Mouse (Mus musculus): Measurements from ENCODE around the gene Trim10. TPM values are rescaled to one million over a fixed set of nuclear protein-coding genes. Genes with fewer than 3 reads are reported as not detected.
A peak's percentile ranks its signal among the peaks of the same experiment; 100 is the strongest.
"Not testable (repeated sequence)": the region's sequence is repeated elsewhere in the genome, so short reads cannot be mapped to it uniquely, and the experiment has no call there.

Gene Trim10
- polyA plus RNA-seq, 1 experiment from 2014 or later = 6.7 TPM

DNA sequence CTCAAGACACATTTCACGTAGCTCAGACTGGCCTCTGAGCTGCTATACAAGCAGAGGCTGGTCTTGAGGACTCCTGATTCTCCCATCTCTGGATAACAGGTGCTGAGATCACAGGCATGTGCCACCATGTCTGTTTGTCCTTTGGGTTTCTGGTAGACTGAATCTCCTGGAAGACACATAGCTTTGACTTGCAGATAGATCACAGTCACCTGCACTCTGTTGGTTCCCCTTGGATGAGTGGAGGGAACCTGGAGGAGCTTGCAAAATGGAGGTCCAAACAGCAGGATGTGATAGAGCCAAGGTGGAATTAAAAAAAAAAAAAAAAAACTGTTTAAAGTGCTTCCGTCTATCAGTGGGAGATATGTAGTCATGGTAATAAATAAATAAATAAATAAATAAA is 538 bp upstream of the Trim10 start:
- Histone ChIP-seq H3K27ac (no peak overlapping the region; the same call in 1 of the 2 replicates), H3K4me1 (replicated peaks) (peaks cover 9% of the 10 kb centered on the region), H3K27me3 (ENCODE audit: insufficient read depth, poor library complexity, severe bottlenecking) (peaks cover 22% of the 10 kb centered on the region), H3K36me3 (no peaks in the 10 kb centered on the region), H3K4me3 (no peak overlapping the region), H3K9me3 (no peaks in the 10 kb centered on the region)
- 80% methylated on average over 2 of the region's 2 CpGs for WGBS
- no peak for DNase-seq (ENCODE audit: low spot score)

DNA sequence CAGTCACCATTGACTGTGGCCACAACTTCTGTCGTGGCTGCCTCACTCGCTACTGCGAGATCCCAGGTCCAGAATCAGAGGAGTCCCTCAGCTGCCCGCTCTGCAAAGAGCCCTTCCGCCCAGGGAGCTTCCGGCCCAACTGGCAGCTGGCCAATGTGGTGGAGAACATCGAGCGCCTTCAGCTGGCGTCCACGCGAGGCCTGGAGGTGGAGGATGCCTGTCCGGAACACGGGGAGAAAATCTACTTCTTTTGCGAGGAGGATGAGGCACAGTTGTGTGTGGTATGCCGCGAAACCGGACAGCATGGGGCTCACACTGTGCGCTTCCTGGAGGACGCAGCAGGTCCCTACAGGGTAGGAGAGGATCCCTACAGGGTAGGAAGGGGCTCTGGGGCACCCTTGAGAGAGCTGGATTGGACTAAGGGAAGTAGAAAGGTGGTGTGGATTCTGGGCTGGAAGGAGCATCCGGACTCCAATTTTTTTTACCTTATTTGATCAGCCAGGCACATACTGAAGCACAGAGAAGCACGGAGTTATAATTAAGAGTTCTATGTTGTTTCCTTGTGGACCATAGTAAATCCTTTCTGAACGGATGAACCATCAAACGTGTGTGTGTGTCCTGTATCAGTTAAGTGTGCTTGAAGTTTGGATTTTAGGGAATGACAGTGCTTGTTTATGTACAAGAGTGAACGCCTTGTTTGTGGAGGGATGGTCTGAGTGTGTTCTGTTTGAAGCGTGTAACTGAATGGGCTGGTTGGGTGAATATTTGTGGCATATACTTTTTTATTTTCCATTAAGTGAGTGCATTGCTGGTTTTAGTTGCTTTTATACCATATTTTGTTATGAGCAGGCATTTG is 809 bp downstream of the Trim10 start:
- no peak for DNase-seq (ENCODE audit: low spot score)
- no peaks in the 10 kb centered on the region for H3K36me3 ChIP-seq
- 83% methylated on average over 25 of the region's 25 CpGs for WGBS
- H3K27me3 ChIP-seq (ENCODE audit: insufficient read depth, poor library complexity, severe bottlenecking) = peaks cover 22% of the 10 kb centered on the region
- peaks cover 9% of the 10 kb centered on the region for H3K4me1 ChIP-seq (replicated peaks)
- 0 out of 2 replicates have a peak overlapping the region, but pooled peaks have one; percentile 25 for H3K27ac ChIP-seq
- no peak overlapping the region for H3K4me3 ChIP-seq
- no peaks in the 10 kb centered on the region for H3K9me3 ChIP-seq

DNA sequence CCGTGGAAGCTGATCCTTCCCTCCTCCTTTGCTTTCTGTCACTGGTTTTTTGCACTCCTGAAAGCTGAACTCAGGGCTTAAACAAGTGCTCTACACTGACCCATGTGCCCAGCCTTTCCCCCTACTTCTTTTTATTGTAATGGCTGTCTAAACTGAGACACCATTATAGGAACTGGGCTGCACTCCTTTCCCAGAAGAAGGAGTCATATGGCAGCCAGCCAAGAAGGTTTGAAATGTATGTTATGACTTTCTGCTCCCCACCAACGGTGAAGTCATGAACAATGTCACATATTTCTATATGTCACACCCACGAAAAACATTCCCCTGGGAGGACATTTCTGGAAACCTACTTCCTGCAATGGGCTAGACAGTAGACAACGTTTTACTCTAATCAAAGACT is 5.3 kb downstream of the Trim10 start:
- no peaks in the 10 kb centered on the region for H3K9me3 ChIP-seq
- DNase-seq (ENCODE audit: low spot score) = no peak
- no peak overlapping the region for H3K27ac ChIP-seq
- WGBS = 72% methylated on average over 4 of the region's 4 CpGs
- H3K27me3 ChIP-seq (ENCODE audit: insufficient read depth, poor library complexity, severe bottlenecking) = no peaks in the 10 kb centered on the region
- no peak overlapping the region for H3K4me3 ChIP-seq
- no peaks in the 10 kb centered on the region for H3K4me1 ChIP-seq (replicated peaks)
- no peaks in the 10 kb centered on the region for H3K36me3 ChIP-seq

DNA sequence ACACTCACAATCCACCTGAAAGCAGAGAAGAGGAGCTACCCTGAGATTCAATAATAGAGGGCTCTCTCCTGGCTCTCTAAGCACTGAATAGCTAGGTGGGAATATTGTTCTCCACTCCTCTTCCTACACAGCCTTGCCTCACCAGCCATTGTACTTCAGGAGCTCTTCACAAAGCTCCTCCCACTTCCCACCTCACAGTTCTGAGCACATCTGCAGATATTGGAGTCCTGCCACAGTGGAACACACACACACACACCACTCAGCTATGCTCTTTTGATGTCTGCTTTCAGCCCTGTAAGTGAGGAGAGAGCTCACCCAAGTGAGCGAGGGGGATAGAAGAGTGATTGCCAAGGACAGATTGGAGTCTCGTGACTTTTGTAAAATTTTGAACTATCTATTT is 14.0 kb downstream of the Trim10 start:
- Histone ChIP-seq H3K36me3 (no peaks in the 10 kb centered on the region), H3K27me3 (ENCODE audit: insufficient read depth, poor library complexity, severe bottlenecking) (no peaks in the 10 kb centered on the region), H3K27ac (no peak overlapping the region), H3K9me3 (no peaks in the 10 kb centered on the region), H3K4me3 (no peak overlapping the region), H3K4me1 (replicated peaks) (no peaks in the 10 kb centered on the region)
- DNase-seq (ENCODE audit: low spot score) = no peak
- 86% methylated on average over 2 of the region's 2 CpGs for WGBS

DNA sequence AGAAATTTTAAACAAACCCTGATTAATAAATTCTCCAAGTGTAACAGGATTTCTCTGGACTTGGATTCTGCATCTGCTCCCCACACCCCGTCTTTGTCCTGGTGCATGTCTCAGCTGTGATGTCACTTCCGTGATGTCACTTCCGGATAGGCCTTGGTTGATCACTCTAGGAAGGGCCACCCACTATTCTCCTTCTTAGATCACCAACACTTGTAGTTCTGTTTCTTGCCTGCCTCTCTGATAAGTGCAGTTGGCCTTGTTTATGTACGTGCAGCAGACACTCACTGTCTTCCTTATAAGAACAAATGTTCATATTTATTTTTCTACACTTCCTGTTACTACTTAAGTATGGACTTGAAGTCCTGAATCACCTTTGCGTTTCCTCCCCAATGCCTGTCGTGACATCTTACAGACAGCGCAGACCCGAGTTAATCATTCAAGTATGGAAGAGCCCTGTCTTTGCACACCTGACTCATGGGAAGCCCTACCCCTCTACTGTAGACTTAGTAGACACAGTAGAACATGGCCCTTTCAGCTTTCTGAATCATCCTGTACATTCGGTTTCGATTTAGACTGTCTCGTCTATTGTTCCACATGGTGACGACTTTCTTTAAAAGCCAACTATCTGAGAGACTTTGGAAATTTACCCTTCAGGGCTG is 15.9 kb downstream of the Trim10 start:
- H3K27me3 ChIP-seq (ENCODE audit: insufficient read depth, poor library complexity, severe bottlenecking) = no peaks in the 10 kb centered on the region
- no peak overlapping the region for H3K4me3 ChIP-seq
- H3K36me3 ChIP-seq = no peaks in the 10 kb centered on the region
- H3K4me1 ChIP-seq (replicated peaks) = no peaks in the 10 kb centered on the region
- no peak overlapping the region for H3K27ac ChIP-seq
- H3K9me3 ChIP-seq = no peaks in the 10 kb centered on the region
- no peak for DNase-seq (ENCODE audit: low spot score)
- 95% methylated on average over 12 of the region's 12 CpGs for WGBS

DNA sequence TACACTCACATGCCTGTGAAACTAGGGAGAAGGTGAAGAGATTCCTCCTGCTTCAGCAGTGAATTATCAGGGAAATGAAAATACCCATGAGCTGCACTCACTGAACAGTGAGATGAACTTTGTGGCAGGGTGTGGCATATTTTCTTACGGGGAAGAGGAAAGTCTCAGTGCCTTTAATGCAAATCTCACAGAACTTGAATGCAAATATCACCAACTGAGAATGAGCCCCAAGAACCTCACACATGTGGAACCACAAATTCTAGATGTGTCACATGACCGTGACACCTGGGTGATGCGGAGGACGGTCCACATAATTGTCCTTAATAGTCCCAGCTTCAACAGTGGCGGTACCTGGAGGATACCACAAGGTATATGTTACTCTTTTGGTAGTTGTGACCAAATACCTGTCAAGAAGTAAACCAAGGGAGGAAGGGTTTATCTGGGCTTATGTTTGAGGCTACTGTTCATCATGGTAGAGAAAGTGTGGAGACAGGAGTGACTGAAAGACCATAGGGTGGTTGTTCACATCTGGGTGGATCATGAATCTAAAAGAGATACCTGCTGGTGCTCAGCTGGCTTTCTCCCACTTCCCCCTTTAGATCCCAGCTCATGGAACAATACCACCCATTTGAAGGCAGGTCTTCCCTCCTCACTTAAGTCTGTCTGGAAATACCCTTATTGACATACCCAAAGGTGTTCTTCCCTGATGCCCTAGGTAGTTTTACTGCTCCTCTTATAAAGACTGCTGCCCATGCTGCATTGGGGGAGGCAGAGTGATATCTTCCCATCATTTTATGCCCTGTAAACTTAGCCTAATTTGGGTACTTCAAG is 20.9 kb downstream of the Trim10 start, which contains the start of gene Trim40:
Gene Trim40, minus strand, starts transcription at position 51 of the 831 bp plus-strand sequence.
- 86% methylated on average over 5 of the region's 5 CpGs for whole genome bisulfite sequencing
- Histone ChIP-seq H3K4me3 (no peak within 1 kb of the TSS), H3K27me3 (ENCODE audit: insufficient read depth, poor library complexity, severe bottlenecking) (no peaks in the 10 kb centered on the region), H3K9me3 (no peaks in the 10 kb centered on the region), H3K4me1 (replicated peaks) (no peaks in the 10 kb centered on the region), H3K27ac (no peak within 1 kb of the TSS), H3K36me3 (no peaks in the 10 kb centered on the region)
- DNase-seq (ENCODE audit: low spot score) = no peak

DNA sequence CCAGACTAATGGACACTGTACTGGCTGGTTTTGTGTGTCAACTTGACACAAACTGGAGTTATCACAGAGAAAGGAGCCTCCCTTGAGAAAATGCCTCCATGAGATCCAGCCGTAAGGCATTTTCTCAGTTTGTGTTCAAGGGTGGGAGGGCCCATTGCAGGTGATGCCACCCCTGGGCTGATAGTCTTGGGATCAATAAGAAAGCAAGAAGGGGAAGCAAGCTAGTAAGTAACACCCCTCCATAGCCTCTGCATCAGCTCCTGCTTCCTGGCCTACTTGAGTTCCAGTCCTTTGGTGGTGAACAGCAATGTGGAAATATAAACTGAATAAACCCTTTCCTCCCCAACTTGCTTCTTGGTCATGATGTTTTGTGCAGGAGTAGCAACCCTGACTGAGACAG is 22.1 kb downstream of the Trim10 start:
- H3K36me3 ChIP-seq; H3K9me3 ChIP-seq; H3K27ac ChIP-seq; H3K4me1 ChIP-seq (replicated peaks); DNase-seq (ENCODE audit: low spot score); H3K27me3 ChIP-seq (ENCODE audit: insufficient read depth, poor library complexity, severe bottlenecking); H3K4me3 ChIP-seq: not testable (repeated sequence)
- 100% methylated on average over 1 of the region's 1 CpGs for WGBS

DNA sequence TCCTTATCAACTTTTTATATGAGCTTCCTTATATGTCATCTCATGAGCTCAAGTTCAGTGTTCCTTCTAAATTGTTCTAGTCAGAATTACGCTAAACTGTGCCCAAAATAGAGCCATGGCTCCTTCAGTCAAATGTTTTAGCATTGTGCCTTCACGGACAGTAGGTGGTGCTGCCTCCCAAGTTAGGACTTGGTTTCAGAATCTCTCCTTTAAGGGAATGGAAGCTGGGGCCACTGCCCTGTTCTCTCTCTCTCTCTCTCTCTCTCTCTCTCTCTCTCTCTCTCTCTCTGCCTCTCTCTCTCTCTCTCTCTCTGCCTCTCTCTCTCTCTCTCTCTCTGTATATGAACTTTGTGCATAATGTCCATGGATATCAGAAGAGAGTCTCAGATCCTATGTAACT is 23.0 kb downstream of the Trim10 start:
- Histone ChIP-seq H3K4me1 (replicated peaks) (no peaks in the 10 kb centered on the region), H3K4me3 (no peak overlapping the region), H3K9me3 (no peaks in the 10 kb centered on the region), H3K27me3 (ENCODE audit: insufficient read depth, poor library complexity, severe bottlenecking) (no peaks in the 10 kb centered on the region), H3K36me3 (no peaks in the 10 kb centered on the region), H3K27ac (no peak overlapping the region)
- peak; percentile 34 for DNase-seq (ENCODE audit: low spot score)
- WGBS = 19% methylated on average over 2 of the region's 2 CpGs

DNA sequence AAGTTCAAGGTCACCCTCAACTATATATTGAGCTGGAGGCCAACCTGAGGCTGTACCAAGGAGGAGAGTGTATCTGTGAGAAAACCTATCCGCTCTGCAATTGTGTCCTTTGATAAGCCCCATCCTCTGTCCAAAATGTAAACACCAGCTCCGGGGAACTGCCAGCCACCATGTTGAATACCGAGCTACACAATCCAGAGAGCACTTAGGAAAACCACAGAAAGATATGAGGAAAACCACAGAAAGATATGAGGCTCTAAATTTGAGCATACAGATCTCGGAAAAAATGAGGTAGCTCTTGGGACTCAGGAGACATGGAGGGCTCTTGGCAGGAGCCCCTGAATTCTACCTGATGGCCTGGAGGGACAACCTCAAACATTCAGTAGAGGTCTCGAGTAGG is 24.0 kb downstream of the Trim10 start:
- no peaks in the 10 kb centered on the region for H3K9me3 ChIP-seq
- 80% methylated on average over 5 of the region's 5 CpGs for WGBS
- no peak for DNase-seq (ENCODE audit: low spot score)

DNA sequence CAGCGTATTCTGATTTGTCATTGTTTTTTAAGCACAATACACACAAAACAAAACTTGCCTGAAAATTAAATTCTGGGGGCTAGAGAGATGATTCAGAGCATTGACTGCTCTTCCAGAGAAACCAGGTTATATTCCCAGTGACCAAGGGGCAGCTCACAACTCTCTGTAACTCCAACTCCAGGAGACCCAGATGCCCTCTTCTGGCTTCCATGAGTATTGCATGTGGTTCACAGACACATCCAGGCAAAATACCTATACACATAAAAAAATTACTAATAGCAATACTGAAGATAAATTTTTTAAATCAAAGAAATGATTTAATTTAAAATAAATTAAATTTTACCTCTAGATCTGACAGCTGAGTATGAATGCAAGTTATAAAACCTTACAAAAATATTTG is 27.2 kb downstream of the Trim10 start:
- no peaks in the 10 kb centered on the region for H3K36me3 ChIP-seq
- no peak overlapping the region for H3K4me3 ChIP-seq
- no peak overlapping the region for H3K27ac ChIP-seq
- 83% methylated on average over 1 of the region's 1 CpGs for WGBS
- no peaks in the 10 kb centered on the region for H3K9me3 ChIP-seq
- no peaks in the 10 kb centered on the region for H3K4me1 ChIP-seq (replicated peaks)
- no peaks in the 10 kb centered on the region for H3K27me3 ChIP-seq (ENCODE audit: insufficient read depth, poor library complexity, severe bottlenecking)
- DNase-seq (ENCODE audit: low spot score) = peak; percentile 39

More for the DNA sequence above, 24.0 kb downstream of the Trim10 start:
- H3K4me3 ChIP-seq = no peak overlapping the region
- no peaks in the 10 kb centered on the region for H3K36me3 ChIP-seq
- H3K4me1 ChIP-seq (replicated peaks) = no peaks in the 10 kb centered on the region
- H3K27ac ChIP-seq = no peak overlapping the region
- H3K27me3 ChIP-seq (ENCODE audit: insufficient read depth, poor library complexity, severe bottlenecking) = no peaks in the 10 kb centered on the region

DNA sequence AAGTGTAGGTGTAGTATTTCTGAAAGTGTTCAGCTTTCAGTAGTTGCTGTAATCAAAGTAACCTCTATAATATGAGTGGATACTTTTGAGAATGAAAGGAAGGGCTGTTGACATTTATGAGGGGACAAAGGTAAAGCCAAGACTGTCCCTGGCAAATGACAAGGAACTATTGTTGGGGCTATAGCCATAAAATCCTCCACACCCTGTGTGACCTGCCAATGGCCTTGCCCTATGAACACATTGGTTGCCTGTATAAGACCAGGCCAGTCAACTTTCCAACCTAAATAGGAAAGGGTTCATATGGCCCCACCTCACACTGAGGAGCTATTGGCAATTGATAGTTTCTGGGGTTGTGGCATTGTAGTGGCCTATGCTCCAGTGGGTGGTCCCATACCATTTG is 27.7 kb downstream of the Trim10 start:
- no peak overlapping the region for H3K27ac ChIP-seq
- no peaks in the 10 kb centered on the region for H3K9me3 ChIP-seq
- no peak for DNase-seq (ENCODE audit: low spot score)
- no peaks in the 10 kb centered on the region for H3K4me1 ChIP-seq (replicated peaks)
- H3K4me3 ChIP-seq = no peak overlapping the region
- H3K36me3 ChIP-seq = no peaks in the 10 kb centered on the region
- H3K27me3 ChIP-seq (ENCODE audit: insufficient read depth, poor library complexity, severe bottlenecking) = no peaks in the 10 kb centered on the region

DNA sequence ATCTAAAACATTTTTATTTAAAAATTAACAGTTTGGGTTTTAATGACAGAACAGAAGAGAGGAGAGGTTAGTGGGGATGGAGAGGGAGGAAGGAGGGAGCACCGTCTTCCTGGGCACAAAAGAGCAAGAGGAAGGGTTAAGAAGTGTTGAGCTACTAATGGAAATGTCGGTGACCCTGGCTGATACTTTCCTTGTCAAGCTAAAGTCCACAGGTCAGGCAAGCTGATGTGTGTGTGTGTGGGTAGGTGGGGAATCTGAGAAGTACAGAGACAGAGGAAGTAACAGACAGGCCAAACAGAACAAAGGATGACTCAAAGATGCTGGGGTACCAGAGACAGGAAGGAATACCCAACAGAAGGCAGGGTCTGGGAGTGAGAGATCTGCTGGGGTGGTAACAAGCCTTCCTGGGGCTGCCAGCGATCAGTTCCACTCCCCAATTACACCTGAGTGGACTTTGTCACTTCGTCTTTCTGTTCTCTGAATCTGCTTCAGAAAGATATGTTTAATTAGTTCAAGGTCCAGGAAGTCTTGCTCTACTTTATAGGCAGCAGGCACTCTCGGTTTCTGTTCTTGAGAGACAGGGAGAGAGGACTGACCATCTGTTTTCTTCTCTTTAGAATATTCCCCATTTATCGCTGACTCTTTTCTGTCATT is 28.3 kb downstream of the Trim10 start, which contains the start of gene Trim31:
Gene Trim31, plus strand, starts transcription at position 567 of the 654 bp plus-strand sequence.
- Histone ChIP-seq H3K9me3 (no peaks in the 10 kb centered on the region), H3K4me3 (no peak within 1 kb of the TSS), H3K36me3 (no peaks in the 10 kb centered on the region), H3K4me1 (replicated peaks) (no peaks in the 10 kb centered on the region), H3K27me3 (ENCODE audit: insufficient read depth, poor library complexity, severe bottlenecking) (no peaks in the 10 kb centered on the region), H3K27ac (no peak within 1 kb of the TSS)
- WGBS = 78% methylated on average over 6 of the region's 6 CpGs
- no peak for DNase-seq (ENCODE audit: low spot score)
